Mouse (Mus musculus) ES-Bruce4 (cell line): ENCODE data around the gene Nfib. TPM values are rescaled to one million over a fixed set of nuclear protein-coding genes. Genes with fewer than 3 reads are reported as not detected.

Source experiments
- H3K27ac ChIP-seq: 2 replicates; pipeline ENCODE4 v1.5.1; 2012; ENCODE audit warnings: low read length, inconsistent platforms; ENCODE audit not compliant: insufficient read depth
- H3K27me3 ChIP-seq: 2 replicates; pipeline ENCODE4 v1.6.1; 2012; ENCODE audit warnings: mild to moderate bottlenecking, low read length, inconsistent platforms; ENCODE audit not compliant: control insufficient read depth, poor library complexity, insufficient read depth, severe bottlenecking
- H3K36me3 ChIP-seq: 2 replicates; pipeline ENCODE4 v1.6.1; 2012; ENCODE audit warnings: inconsistent platforms, mild to moderate bottlenecking, low read length, moderate library complexity; ENCODE audit not compliant: control insufficient read depth, poor library complexity, insufficient read depth, severe bottlenecking
- H3K4me1 ChIP-seq: one replicate; pipeline ENCODE4 v1.8.1; 2011; ENCODE audit warnings: low read length; ENCODE audit not compliant: control insufficient read depth, insufficient read depth
- H3K4me3 ChIP-seq: 2 replicates; pipeline ENCODE4 v1.5.1; 2011; ENCODE audit warnings: low read depth, mild to moderate bottlenecking, low read length
- H3K9ac ChIP-seq: 2 replicates; pipeline ENCODE4 v1.6.1; 2012; ENCODE audit warnings: low read depth, mild to moderate bottlenecking, inconsistent platforms; ENCODE audit not compliant: poor library complexity, severe bottlenecking
- H3K9me3 ChIP-seq: replicated peaks from 2 replicates; pipeline ENCODE4 v1.6.1; 2012; ENCODE audit warnings: mild to moderate bottlenecking, low read length, inconsistent platforms; ENCODE audit not compliant: control insufficient read depth, poor library complexity, insufficient read depth, severe bottlenecking
- CTCF ChIP-seq: IDR thresholded peaks from one replicate; pipeline ENCODE4 v1.8.1; 2011; ENCODE audit warnings: low read depth, low read length
- EP300 ChIP-seq: IDR thresholded peaks from 2 replicates; pipeline ENCODE4 v1.6.1; 2011; ENCODE audit warnings: low read depth, low read length; ENCODE audit not compliant: insufficient read depth
- POLR2A ChIP-seq: IDR thresholded peaks from one replicate; pipeline ENCODE4 v1.8.1; 2011; ENCODE audit warnings: low read length; ENCODE audit not compliant: insufficient read depth
- polyA plus RNA-seq: library from polyadenylated mRNA; stranded (reverse); fragments of >200 nt; gene quantifications from 2 replicates; pipeline ENCODE4 v1.2.4, GENCODE M21; 2011; ENCODE audit warnings: low read depth; ENCODE audit not compliant: missing spikeins, insufficient read depth, insufficient read length

The Nfib gene
- polyA plus RNA-seq, 1 experiment: 4.6 TPM

DNA sequence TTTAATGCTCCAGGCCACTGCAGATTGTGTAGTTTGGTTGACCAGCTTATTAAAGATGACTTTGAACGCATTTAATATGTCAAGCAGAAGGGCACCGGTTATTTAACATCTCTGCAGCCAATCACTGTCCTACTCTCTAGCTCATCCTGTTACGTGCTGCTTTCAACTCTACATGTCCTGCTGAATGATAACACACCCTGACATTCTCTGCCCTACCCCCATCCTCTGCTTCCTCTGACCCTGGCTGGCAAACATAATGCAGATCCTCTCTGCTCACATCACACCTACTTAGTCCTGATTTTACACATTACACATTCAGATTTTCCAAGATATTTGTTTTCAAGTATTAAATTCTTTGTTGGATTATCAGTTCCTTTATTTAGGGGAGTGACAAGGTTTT is 343.3 kb downstream of the Nfib start:
- Histone ChIP-seq H3K9ac (no peak overlapping the region), H3K4me3 (no peak overlapping the region), H3K9me3 (no peaks in the 10 kb centered on the region), H3K36me3 (no peaks in the 10 kb centered on the region), H3K4me1 (peaks cover 3% of the 10 kb centered on the region), H3K27me3 (no peaks in the 10 kb centered on the region), H3K27ac (no peak overlapping the region)
- TF ChIP-seq POLR2A: no peak
- no peak for TF ChIP-seq EP300
- no peak for TF ChIP-seq CTCF

DNA sequence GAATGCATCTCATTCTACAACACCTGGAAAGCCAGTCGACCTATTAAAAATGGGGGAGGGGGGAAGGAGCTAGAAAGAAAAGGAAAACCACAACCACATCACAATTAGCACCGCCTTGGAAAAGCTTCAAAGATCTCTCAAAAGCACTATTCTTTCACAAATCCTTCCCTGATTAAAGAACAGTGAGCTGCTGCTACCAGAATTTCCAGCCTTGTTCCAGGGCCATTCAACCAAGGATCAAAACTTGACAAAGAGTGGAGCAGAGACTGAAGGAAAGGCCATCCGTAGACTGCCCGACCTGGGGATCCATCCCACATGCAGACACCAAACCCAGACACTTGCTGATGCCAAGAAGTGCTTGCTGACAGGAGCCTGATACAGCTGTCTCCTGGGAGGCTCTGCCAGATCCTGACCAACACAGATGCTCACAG is 345.5 kb downstream of the Nfib start:
- TF ChIP-seq POLR2A: no peak
- TF ChIP-seq EP300: no peak
- no peak for TF ChIP-seq CTCF
- Histone ChIP-seq H3K36me3 (no peaks in the 10 kb centered on the region), H3K4me3 (no peak overlapping the region)

DNA sequence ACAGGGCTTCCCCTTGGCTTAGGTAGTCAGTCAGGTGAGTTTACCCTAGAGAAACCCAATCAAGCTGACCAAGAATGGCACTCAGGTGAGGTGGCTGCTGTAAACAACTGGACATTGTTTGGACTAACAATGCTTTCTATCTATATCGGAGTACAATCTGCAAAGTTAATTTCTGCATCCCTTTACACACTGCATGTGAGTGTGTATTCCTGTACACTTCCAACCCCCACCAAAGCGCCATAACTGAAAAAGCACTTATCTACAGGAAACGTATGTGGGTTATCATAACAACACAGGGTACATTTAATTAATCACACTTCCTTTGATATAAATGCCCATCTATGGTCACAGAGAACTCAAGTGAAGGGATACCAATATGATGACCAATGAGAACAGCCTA is 346.4 kb downstream of the Nfib start:
- TF ChIP-seq EP300 (no peak), CTCF (no peak)
- Histone ChIP-seq H3K9me3 (no peaks in the 10 kb centered on the region), H3K36me3 (no peaks in the 10 kb centered on the region), H3K27ac (no peak overlapping the region), H3K4me3 (no peak overlapping the region), H3K27me3 (no peaks in the 10 kb centered on the region), H3K4me1 (peaks cover 3% of the 10 kb centered on the region), H3K9ac (no peak overlapping the region)

More for the DNA sequence above, 345.5 kb downstream of the Nfib start:
- Histone ChIP-seq H3K9ac (no peak overlapping the region), H3K9me3 (no peaks in the 10 kb centered on the region), H3K4me1 (peaks cover 3% of the 10 kb centered on the region), H3K27ac (no peak overlapping the region), H3K27me3 (no peaks in the 10 kb centered on the region)

DNA sequence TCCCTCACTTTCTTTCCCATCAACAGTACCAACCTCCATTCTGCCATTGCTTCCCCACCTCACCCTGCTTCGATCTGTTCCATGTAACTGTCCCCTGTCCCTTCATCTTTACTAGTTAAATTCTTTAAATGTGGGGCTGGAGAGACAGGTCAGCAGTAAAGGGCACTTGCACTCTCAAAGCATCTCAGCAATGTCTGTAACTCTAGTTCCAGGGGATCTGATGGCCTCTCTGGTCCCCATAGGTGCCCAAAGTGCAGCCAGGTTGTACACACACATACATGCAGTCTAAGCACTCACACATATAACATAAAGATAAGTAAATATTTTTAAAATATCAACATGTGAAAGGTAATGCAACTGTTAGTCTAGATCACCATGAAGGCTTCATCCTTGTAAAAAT is 356.5 kb downstream of the Nfib start:
- Histone ChIP-seq H3K4me1 (no peaks in the 10 kb centered on the region), H3K27ac (no peak overlapping the region), H3K36me3 (no peaks in the 10 kb centered on the region), H3K9me3 (no peaks in the 10 kb centered on the region), H3K9ac (no peak overlapping the region), H3K4me3 (no peak overlapping the region), H3K27me3 (no peaks in the 10 kb centered on the region)
- TF ChIP-seq CTCF (no peak), POLR2A (no peak), EP300 (no peak)

DNA sequence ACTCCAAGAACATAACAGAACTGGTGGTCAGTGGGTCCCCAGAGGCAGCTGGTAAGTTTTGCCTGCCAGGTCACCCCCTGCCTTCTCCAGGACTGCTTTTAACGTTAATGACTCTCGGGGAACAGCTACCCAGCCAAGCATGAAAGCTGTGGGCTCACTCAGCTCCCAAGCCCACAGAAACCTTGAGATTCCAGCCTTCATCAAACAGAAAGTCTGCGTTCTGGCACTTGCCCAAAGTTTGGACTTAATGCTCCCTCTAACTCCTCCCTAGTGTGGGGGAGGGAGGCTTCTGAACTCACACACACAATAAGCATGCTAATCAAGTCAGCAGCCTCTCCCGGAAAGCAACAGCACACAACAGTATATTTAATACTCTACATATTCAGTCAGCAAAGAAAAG is 360.8 kb downstream of the Nfib start:
- no peak overlapping the region for H3K27ac ChIP-seq

DNA sequence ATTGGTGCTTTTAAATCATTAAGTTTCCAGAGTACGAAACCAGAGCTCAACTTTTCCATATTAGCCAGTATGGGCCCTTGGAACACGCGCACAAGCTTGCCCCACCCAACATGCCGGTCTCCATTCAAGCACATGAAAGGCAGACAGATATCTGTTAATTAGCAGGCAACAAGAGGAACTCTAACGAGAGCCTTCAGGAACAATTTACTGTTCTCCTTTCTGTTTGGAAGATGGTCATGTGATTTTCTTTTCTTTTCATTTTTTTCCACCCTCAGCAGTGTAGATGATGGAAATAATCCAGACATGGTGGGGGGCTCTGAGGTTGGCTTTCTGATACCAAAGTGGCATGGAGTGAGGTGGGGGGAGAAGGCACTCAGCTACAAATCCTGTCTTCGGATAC is 361.3 kb downstream of the Nfib start:
- no peaks in the 10 kb centered on the region for H3K9me3 ChIP-seq
- no peak overlapping the region for H3K4me3 ChIP-seq
- no peaks in the 10 kb centered on the region for H3K36me3 ChIP-seq
- H3K9ac ChIP-seq: no peak overlapping the region
- H3K27ac ChIP-seq: no peak overlapping the region
- peaks cover 4% of the 10 kb centered on the region for H3K4me1 ChIP-seq
- no peaks in the 10 kb centered on the region for H3K27me3 ChIP-seq
- no peak for TF ChIP-seq POLR2A

More for the DNA sequence above, 360.8 kb downstream of the Nfib start:
- no peaks in the 10 kb centered on the region for H3K36me3 ChIP-seq
- no peak for TF ChIP-seq CTCF
- TF ChIP-seq EP300: no peak
- no peak for TF ChIP-seq POLR2A
- H3K4me3 ChIP-seq: no peak overlapping the region; the same call in 1 of the 2 replicates
- H3K9ac ChIP-seq: no peak overlapping the region
- H3K27me3 ChIP-seq: no peaks in the 10 kb centered on the region
- no peaks in the 10 kb centered on the region for H3K9me3 ChIP-seq
- peaks cover 4% of the 10 kb centered on the region for H3K4me1 ChIP-seq
